Mouse (Mus musculus) midbrain, embryonic 11.5 days (tissue): ENCODE results near the gene Arhgap28. TPM values are rescaled to one million over a fixed set of nuclear protein-coding genes. Genes with fewer than 3 reads are reported as not detected.
A peak's percentile ranks its signal among the peaks of the same experiment; 100 is the strongest.

ENCODE experiments used
- ATAC-seq: fragments of 200-750 bp; cut with Nextera tagmentation; 2 replicates; pipeline ENCODE4 v1.8.0; 2017; ENCODE audit warnings: moderate TSS enrichment, moderate library complexity; ENCODE audit not compliant: low FRiP score
- DNase-seq: peaks from one replicate; pipeline ENCODE4 v3.0.0; 2015; ENCODE audit warnings: low spot score; ENCODE audit errors: missing footprints
- H3K27ac ChIP-seq: fragments of 300-500 bp; sonication (generic); 2 replicates; pipeline ENCODE4 v1.5.1; 2014; ENCODE audit warnings: low read depth, low read length
- H3K27me3 ChIP-seq: fragments of 300-500 bp; sonication (generic); 2 replicates; pipeline ENCODE4 v1.6.1; 2014; ENCODE audit warnings: mild to moderate bottlenecking, low read length, moderate library complexity, mixed read lengths; ENCODE audit not compliant: control insufficient read depth, insufficient read depth
- H3K36me3 ChIP-seq: fragments of 300-500 bp; sonication (generic); 2 replicates; pipeline ENCODE4 v1.6.1; 2014; ENCODE audit warnings: mild to moderate bottlenecking, low read length, moderate library complexity, mixed read lengths; ENCODE audit not compliant: control insufficient read depth, insufficient read depth
- H3K4me1 ChIP-seq: fragments of 300-500 bp; sonication (generic); 2 replicates; pipeline ENCODE4 v1.6.1; 2014; ENCODE audit warnings: low read length; ENCODE audit not compliant: control insufficient read depth, insufficient read depth
- H3K4me2 ChIP-seq: fragments of 300-500 bp; sonication (generic); 2 replicates; pipeline ENCODE4 v1.6.1; 2014; ENCODE audit warnings: mild to moderate bottlenecking, moderate library complexity
- H3K4me3 ChIP-seq: fragments of 300-500 bp; sonication (generic); 2 replicates; pipeline ENCODE4 v1.5.1; 2014; ENCODE audit warnings: low read depth, low read length
- H3K9ac ChIP-seq: fragments of 300-500 bp; sonication (generic); 2 replicates; pipeline ENCODE4 v1.6.1; 2014; ENCODE audit warnings: low read length
- H3K9me3 ChIP-seq: fragments of 300-500 bp; sonication (generic); 2 replicates; pipeline ENCODE4 v1.6.1; 2016; ENCODE audit warnings: low read length; ENCODE audit not compliant: control insufficient read depth
- WGBS: fragments of 180-500 bp; shearing (Covaris S2); extraction: QIAGEN DNeasy Blood & Tissue Kit; methylation state at CpG from one replicate; pipeline ENCODE4 v1.1.7; 2014; 5-methylcytosine and 5-hydroxymethylcytosine counted together
- polyA plus RNA-seq: library from polyadenylated mRNA; unstranded; fragments of >200 nt; fragmentation: Nextera tagmentation; extraction: Ambion mirVana; gene quantifications from 2 replicates; pipeline ENCODE4 v1.2.1, GENCODE M21; 2014

Arhgap28 gene
- polyA plus RNA-seq, 1 experiment from 2014 or later = 21.7 TPM

DNA sequence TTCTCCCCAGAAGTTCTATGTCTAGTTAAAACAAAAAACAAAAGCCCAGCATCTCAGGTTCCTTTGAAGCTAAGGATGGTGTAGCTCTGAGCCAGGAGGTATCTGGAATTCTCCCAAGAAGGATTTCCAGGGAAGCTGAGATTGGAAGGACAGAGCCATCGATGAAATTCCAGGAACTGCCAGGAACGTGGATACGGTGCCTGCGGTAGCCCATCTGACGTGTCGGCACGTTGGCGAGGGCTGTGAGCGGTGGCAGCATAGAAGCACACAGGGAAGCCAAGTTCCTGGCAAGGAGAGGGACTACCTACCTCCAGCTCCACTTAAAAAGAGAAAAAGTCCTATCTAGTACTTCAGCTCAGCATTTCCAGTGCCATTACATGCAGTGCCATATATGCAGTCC is 115.8 kb downstream of the Arhgap28 start:
- Histone ChIP-seq H3K4me1 (0 out of 2 replicates have a peak, but pooled peaks cover 6% of the 10 kb centered on the region), H3K9me3 (no peaks in the 10 kb centered on the region), H3K36me3 (no peaks in the 10 kb centered on the region), H3K27me3 (no peaks in the 10 kb centered on the region), H3K27ac (no peak overlapping the region), H3K4me2 (no peak overlapping the region), H3K4me3 (no peak overlapping the region), H3K9ac (no peak overlapping the region)
- DNase-seq (no peak), ATAC-seq (no peak)
- WGBS = 96% methylated on average over 9 of the region's 9 CpGs

DNA sequence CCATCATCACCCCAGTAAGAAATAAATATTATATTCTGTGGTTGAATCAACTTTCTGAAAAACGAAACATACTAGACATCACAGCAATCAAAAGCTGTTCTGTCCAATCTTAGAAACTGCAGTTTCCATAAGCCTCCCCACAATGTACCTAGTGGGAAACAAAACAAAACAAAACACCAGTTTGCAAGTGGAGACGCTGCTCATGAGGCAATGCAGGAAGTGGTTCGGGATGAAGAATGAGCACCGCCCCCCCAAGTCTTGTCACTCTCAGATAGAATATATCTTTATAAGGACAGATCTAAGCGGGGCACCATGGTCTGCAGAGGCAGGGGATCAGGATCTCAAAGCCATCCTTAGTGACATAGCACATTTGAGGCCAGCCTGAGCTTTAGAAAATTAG is 117.6 kb downstream of the Arhgap28 start:
- WGBS = 84% methylated on average over 5 of the region's 5 CpGs
- no peak overlapping the region for H3K4me2 ChIP-seq
- H3K9me3 ChIP-seq = no peaks in the 10 kb centered on the region
- ATAC-seq (no peak), DNase-seq (peak; percentile 56)
- H3K27me3 ChIP-seq = no peaks in the 10 kb centered on the region
- no peaks in the 10 kb centered on the region for H3K36me3 ChIP-seq
- 0 out of 2 replicates have a peak, but pooled peaks cover 6% of the 10 kb centered on the region for H3K4me1 ChIP-seq
- H3K9ac ChIP-seq = no peak overlapping the region
- no peak overlapping the region for H3K4me3 ChIP-seq
- no peak overlapping the region for H3K27ac ChIP-seq

DNA sequence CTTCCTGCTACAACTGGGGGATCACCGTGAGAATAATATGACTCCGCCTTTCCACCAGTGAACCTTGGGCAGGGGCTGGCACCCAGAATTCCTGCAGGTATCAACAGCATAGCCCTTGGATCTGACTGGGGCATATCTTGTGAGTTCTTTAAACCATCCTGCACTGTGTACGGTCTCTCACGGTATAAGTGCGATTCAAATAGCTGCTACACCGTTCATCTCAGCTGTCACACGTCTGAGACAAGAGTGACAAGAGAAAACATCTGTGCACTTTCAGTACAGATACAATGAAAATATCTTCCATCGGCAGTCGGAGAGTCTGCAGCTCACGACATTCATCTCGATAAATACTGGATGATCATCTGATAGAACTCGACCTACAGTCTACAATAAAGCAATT is 126.3 kb downstream of the Arhgap28 start:
- H3K9ac ChIP-seq = no peak overlapping the region
- no peaks in the 10 kb centered on the region for H3K27me3 ChIP-seq
- H3K9me3 ChIP-seq = no peaks in the 10 kb centered on the region
- no peak overlapping the region for H3K4me2 ChIP-seq
- DNase-seq (peak; percentile 44), ATAC-seq (no peak)
- no peak overlapping the region for H3K27ac ChIP-seq
- H3K36me3 ChIP-seq = no peaks in the 10 kb centered on the region
- no peak overlapping the region for H3K4me3 ChIP-seq
- no peaks in the 10 kb centered on the region for H3K4me1 ChIP-seq
- WGBS = 93% methylated on average over 12 of the region's 12 CpGs

DNA sequence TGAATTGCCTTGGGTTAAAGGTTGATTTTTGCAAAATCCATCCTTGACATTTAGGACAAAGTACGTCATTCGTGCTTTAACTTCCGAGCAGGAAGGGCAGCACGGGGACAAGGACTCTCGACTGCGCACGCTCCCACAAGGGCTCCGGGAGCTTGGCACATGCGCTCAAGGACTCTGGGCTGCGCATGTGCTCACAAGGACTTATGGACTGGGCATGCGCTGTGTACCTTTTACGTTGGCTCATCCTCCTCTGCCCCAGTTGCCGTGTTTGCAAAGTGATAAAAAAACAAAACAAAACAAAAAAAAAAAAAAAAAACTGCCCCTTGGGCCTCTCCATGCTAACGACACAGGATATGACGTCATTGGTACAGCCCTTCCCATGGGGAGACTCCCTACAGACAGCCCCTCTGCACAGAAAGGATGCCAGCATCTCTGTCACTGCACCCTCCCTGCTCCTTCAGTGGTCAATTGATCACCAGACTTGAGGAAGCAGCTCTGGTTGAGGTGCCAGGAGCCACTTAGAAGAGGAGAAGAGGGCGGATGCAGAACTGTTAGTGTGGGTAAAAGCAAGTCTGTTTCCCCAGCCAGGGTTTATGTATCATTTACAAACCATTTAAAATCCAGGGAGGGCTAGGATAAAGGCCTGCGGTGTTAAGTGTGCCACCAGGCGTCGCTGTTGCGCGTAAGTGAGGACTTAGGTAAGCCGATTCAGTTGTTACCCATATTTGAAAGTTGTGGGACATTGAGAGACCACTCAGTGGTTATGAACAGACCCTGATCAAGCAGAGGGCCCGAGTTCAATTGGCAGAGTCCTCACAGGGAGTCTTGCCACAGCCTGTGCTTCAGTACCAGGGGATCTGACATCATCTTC is 134.0 kb downstream of the Arhgap28 start:
- H3K27me3 ChIP-seq = no peaks in the 10 kb centered on the region
- H3K9ac ChIP-seq = no peak overlapping the region
- no peak overlapping the region for H3K4me2 ChIP-seq
- H3K4me3 ChIP-seq = no peak overlapping the region
- H3K27ac ChIP-seq = no peak overlapping the region
- WGBS = 72% methylated on average over 23 of the region's 23 CpGs
- no peaks in the 10 kb centered on the region for H3K36me3 ChIP-seq
- no peaks in the 10 kb centered on the region for H3K4me1 ChIP-seq
- peak; percentile 63; the same call in 1 of the 2 replicates for ATAC-seq
- DNase-seq = peak; percentile 97
- no peaks in the 10 kb centered on the region for H3K9me3 ChIP-seq

DNA sequence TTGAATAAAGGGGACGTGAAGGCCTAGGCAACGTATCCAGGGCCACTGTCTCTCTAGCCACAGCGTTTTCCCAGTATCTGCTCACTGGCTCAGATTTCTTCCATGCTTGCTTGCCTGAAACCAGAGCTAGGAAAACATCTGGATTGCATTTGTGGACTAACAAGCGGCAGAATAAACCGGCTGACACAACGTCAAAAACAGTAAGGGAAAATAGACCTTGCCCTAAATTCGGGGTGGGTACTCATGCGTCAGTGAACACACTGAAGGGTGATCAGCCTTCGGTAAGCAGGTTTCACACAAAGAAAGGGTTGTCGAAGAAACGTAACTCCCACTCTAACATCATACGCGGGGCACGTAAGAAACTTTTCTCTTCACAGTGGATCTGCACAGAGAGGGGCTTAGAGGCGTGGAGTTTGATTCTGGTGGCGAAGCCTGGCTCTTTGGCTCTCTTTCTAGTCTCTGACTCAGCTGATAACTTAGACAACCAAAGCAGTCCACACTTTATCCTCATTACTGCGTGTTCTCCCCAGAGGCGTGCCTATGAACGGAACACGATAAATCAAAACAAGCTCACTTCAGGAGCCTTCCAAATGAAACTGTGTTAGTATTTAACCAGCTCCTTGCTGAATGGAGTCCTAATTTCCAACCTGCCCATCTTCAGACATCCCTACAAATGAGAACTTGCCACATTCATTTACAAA is 137.2 kb downstream of the Arhgap28 start:
- no peak overlapping the region for H3K4me3 ChIP-seq
- no peak for DNase-seq
- H3K27ac ChIP-seq = no peak overlapping the region
- WGBS = 83% methylated on average over 20 of the region's 20 CpGs
- H3K27me3 ChIP-seq = no peaks in the 10 kb centered on the region
- no peaks in the 10 kb centered on the region for H3K4me1 ChIP-seq
- no peak for ATAC-seq
- H3K9me3 ChIP-seq = no peaks in the 10 kb centered on the region
- H3K36me3 ChIP-seq = no peaks in the 10 kb centered on the region
- no peak overlapping the region for H3K9ac ChIP-seq
- no peak overlapping the region for H3K4me2 ChIP-seq

DNA sequence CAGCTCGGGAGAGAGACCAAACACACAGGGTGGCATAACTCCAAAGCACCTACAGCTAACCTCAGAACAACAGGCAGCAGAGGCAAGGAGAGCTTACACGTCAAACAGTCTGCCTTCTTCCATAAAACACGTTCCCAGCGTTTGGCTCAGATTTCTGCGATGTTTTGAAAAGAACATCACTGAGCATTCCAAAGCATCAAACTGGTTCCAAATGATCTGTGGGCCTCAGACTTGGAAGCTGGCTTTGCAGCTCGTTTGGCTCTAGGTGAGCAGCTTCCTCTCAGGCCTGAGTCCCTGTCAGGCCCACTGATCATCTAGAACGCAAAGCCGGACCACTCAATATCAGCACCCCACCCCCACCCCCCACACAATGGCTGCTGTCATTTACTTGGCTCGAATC is 137.9 kb downstream of the Arhgap28 start:
- H3K27me3 ChIP-seq = no peaks in the 10 kb centered on the region
- no peaks in the 10 kb centered on the region for H3K4me1 ChIP-seq
- no peak overlapping the region for H3K4me3 ChIP-seq
- no peak overlapping the region for H3K27ac ChIP-seq
- no peak for DNase-seq
- ATAC-seq = no peak
- H3K9me3 ChIP-seq = no peaks in the 10 kb centered on the region
- no peaks in the 10 kb centered on the region for H3K36me3 ChIP-seq
- no peak overlapping the region for H3K9ac ChIP-seq
- 76% methylated on average over 9 of the region's 9 CpGs for WGBS
- H3K4me2 ChIP-seq = no peak overlapping the region

DNA sequence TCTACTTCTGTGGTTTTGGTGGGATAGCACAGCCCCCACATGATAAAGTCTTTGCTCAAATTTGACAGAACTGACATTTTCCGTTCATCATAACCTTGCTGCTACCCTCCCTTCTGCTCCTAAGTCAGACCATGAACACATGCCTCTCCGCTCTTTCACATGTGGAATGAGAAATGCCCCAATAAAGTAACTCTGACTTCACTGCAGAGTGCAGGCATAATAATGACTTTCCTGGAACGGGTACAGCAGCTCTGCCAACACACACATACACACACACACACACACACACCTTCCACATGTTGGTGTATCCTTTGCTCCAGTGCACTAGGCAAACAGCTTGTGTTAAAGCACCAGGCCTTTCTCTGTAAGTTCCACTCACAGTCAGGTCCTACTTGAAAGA is 139.0 kb downstream of the Arhgap28 start:
- no peak overlapping the region for H3K27ac ChIP-seq
- 91% methylated on average over 3 of the region's 3 CpGs for WGBS
- no peaks in the 10 kb centered on the region for H3K9me3 ChIP-seq
- no peaks in the 10 kb centered on the region for H3K27me3 ChIP-seq
- no peak overlapping the region for H3K4me2 ChIP-seq
- H3K4me1 ChIP-seq = no peaks in the 10 kb centered on the region
- no peaks in the 10 kb centered on the region for H3K36me3 ChIP-seq
- ATAC-seq (no peak), DNase-seq (no peak)
- no peak overlapping the region for H3K4me3 ChIP-seq
- no peak overlapping the region for H3K9ac ChIP-seq

DNA sequence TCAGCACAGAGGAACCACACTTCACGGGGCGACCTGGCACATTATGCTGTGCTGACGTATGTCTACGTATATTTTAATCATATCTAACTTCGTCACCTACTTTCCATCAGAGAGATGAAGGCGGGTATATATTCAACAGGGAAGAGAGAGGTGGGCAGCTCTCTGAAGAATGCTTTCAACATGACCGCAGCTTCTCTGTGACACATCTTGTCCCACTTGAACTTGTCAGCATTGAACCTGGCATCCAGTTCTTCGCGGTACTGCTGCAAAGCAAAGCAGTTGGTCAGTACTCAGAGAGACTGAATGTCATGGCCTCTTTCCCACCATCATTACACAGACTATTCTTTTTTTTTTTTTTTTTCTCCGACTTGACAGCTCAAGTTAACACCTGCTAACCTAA is 139.6 kb downstream of the Arhgap28 start:
- no peaks in the 10 kb centered on the region for H3K36me3 ChIP-seq
- no peak overlapping the region for H3K9ac ChIP-seq
- no peaks in the 10 kb centered on the region for H3K4me1 ChIP-seq
- no peak for ATAC-seq
- H3K4me3 ChIP-seq = no peak overlapping the region
- WGBS = 94% methylated on average over 10 of the region's 10 CpGs
- H3K4me2 ChIP-seq = no peak overlapping the region
- no peaks in the 10 kb centered on the region for H3K9me3 ChIP-seq
- no peak overlapping the region for H3K27ac ChIP-seq
- DNase-seq = no peak
- no peaks in the 10 kb centered on the region for H3K27me3 ChIP-seq
